Mouse (Mus musculus): ENCODE data around the gene Myadml2.

DNA sequence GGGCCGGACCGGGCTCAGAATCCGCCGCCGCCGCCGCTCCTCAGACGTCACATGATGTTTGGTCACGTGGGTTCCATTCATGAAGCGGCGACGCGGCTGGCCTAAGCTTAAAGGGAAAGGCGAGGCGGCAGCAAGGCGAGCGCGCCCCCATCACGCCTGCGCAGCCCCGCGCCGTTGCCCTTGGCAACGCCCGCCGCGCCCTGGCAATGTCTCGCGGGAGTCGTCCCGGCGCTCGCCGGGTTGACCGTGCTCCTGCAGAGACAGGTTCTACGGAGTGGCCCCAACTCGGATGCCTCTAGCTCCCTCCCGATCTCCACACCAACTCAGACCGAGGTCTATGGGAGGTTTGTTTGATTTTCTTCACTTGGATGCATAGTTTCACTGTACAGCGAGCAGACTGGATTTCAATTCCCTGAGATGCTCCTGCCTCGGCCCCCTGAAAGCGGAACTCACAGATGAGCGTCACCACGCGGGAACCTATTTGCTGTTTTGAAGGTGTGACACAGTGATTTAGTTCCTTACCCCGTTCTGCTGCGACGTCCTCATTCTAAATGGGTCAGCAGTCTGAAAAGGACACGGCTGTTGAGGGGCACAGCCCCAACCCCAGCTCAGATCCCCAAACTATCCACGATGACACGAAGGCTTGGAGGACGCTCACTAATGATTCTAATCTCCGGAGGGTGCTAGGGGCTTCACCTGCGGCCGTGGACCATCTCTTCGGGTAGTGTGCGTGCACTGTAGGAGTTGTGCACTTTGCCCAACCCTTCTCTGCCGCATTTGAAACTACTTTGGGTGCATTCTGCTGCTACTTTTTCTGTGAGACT, 14.2 kb downstream of the Myadml2 start, which contains the start of gene Mafg:
- TF ChIP-seq POLR2A (IDR thresholded peaks at IDR 0.05; ENCODE audit: low read depth, low read length) (no peak; the same call in 1 of the 2 replicates), CTCF (IDR thresholded peaks at IDR 0.05; ENCODE audit: extremely low read depth, insufficient read depth, insufficient read length, insufficient replicate concordance) (no peak)
